Mouse (Mus musculus): ENCODE measurements around the gene Astn2. TPM values are rescaled to one million over a fixed set of nuclear protein-coding genes. Genes with fewer than 3 reads are reported as not detected.

Astn2 gene
- total RNA-seq, 2 experiments from 2014 or later: 0.72 to 0.81 TPM

DNA sequence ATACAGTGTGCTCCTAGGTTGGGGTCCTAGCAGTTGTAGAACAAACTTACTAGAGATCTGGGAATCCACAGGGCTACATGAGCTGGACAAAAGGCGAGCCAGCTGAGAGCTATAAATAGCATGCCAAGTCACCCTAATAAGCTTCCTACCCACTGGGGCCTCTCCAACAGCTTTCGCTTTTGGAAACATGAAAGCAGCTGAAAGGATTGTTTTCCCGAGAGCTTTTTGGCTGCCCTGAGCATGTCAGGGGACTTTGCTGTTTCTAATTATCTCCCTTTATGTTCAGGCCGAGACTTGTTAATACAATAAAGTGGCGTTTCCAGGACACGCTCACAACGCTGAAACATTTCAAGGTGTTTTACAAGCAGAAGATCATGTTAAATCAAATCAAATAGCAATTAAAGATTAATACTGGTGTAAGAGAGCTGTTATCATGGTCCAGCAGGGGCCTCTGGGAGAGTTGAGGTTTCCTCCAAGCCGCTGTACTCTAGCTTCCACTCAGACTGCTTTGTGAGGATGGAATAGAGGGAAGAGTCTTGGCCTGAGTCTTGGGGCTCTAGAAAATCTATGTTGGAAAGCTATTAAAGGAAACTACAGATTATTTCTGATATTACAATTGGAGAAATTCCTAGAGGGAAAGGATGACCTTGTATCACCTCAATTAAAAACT lies 378.9 kb downstream of the Astn2 start:
- intact Hi-C loops (cut with DNase I): loop anchor here (10.0 kb wide), 1 partner anchor 371 kb away; no protein-coding TSS in a partner anchor
- peak; percentile 15 to 27 for DNase-seq

DNA sequence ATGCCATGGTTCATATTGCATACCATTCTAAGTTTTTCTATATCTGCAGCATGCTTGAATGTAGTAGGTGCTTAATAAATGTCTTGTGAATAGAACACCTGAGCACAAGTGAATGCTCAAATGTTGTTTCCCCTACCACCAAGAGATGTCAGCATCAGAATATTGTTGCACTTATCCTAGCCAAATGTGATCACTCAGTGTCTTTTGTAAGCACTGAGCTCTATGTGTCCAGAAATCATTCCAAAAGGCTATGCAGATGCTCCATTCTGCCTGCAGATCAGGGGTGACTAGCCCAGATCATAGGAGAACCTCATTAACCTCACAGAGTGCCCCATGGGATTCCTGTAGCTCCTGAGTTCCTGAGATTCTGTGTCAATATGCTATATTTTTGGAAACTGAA lies 401.5 kb downstream of the Astn2 start:
- no peak for DNase-seq
- intact Hi-C loops (cut with DNase I): loop anchor here (10.0 kb wide), 1 partner anchor 432 kb away; no protein-coding TSS in a partner anchor

DNA sequence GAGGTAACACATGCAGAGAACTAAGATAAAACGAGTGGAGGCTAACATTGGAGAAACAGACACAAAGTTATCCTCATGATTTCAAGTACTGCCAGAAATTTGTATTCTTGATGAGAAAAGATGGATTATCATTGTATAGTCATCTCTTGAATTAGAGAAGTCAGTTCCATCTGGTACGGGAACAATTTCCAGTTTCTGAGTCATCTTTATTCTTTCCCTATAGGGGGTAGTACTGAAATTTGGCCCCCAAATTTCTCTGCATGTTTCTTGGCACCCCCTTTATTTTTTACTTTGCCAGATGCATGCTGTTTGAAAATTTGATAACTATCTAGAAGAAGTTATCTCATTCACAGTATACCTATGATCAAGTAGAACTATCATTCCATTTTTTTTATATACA lies 420.8 kb downstream of the Astn2 start:
- intact Hi-C loops (cut with DNase I): no loop called here
- no peak for DNase-seq

DNA sequence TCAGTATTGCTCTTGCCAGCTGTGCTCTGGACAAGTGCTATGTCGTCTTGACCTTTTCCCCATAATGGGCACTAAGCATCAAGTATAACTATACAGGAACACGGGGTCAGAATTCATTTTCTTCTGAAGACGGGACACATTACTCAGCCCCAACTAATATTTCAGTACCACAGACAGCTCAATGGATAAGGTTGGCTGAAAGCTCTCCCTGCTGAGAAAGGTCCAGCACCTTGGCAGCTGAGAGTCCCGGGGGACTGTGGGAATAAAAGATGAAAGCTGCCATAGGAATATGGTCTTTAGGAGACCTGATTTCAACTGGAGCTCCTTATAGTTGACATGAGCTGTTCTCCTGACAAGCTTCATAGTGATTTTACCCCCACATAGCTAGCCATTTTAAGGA lies 421.5 kb downstream of the Astn2 start:
- intact Hi-C loops (cut with DNase I): no loop called here

DNA sequence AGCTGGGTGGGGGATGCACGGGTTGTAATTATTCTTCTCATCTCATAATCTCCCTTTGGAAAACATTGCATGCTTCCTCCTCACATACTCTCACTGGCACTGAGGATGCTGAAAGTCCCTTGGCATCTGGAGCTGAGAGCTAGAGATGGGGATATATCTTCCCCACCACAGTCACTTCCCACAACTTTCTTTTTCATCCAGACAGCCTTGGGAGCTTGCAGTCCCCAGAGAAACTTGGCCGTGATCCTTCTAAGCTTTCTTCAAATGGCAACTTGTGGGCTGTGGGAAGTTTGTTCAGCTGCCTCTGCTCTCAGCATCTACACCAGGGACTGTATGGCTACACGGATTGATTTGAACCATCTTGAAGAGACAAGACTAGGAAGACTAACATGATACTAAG lies 428.2 kb downstream of the Astn2 start:
- intact Hi-C loops (cut with DNase I): no loop called here
- no peak for DNase-seq

More for the DNA sequence above, 421.5 kb downstream of the Astn2 start:
- DNase-seq: no peak

DNA sequence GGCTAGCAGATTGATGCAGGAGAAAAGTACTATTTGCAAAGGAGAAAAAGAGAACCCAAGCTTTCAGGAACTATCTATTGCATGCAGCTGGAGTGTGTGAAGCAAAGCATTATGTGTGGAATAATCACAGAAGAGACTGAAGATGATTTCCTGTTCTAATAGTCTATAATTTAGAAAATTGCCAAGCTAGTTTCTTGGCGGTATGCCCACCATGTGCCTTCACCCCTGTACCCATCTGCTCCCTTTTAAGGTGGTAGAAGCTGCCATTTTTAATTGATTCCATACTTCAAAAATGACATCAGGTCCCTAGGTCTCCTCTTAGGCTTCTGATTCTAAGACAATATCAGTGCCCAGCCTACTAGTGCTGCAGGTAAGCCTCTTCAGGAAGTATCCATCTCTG lies 432.0 kb downstream of the Astn2 start:
- no peak for DNase-seq
- intact Hi-C loops (cut with DNase I): no loop called here

DNA sequence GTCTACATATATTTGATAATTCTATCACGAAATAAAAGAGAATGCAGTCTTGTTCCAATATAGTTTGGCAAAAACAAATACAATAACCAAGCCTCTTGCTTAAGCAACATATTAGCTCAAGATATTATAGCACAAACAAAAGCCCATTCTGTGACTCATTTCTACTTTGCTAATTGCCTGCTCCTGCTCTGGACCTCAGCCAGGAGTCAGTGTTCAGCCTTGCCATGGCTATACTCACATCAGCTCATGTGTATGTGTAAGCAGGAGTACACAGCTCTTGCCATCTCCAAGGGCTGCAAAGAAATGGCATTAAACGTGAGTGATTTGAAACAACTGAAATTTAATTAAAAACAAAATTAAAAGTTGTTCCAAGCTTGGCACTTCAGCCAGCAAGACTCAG lies 435.1 kb downstream of the Astn2 start:
- intact Hi-C loops (cut with DNase I): no loop called here
- no peak for DNase-seq

DNA sequence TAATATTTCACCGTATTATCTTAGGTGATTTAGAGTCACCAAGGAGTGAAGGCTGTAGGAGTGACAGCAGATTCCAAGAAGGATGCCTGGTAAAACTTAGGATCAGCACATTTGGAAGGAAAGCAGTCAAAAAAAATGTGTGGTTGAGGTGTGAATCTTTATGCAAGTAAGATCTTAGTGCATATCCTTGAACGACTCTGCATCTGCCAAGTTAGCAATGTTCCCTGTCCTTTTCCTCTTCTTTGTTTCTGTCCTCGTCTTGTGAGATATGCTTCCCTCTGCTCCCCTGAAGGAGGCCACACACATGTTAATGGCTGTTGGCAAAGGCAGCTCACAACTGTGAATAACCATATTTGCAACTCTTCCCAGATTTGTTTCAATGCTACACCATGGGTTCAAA lies 439.8 kb downstream of the Astn2 start:
- no peak for DNase-seq
- intact Hi-C loops (cut with DNase I): no loop called here

DNA sequence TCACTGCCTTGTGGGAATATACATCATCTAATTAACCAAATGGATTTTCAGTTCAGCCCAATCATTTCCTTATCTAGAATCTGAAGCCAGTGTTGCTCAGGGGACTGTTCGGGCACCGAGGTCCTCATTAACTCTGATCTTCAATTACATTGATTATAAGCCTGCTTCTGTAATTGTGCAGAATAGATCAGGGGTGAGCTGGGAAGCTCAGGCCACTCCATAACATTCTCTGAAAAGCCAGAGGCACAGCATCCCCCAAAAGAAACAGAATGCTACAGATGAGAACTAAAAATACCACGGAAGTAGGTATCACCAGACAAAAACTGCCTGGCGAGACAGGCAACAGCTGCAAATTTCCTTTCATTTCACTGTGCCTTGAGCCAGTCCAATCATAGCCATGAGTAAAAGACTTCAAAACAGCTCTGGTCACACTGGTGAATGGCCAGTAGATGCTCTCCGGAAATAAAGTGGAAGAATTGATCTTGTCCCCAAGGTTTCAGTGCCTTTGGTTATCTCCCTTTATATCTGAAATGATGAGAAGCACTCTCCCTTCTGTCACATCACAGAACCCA lies 445.1 kb downstream of the Astn2 start:
- intact Hi-C loops (cut with DNase I): no loop called here
- no peak for DNase-seq

DNA sequence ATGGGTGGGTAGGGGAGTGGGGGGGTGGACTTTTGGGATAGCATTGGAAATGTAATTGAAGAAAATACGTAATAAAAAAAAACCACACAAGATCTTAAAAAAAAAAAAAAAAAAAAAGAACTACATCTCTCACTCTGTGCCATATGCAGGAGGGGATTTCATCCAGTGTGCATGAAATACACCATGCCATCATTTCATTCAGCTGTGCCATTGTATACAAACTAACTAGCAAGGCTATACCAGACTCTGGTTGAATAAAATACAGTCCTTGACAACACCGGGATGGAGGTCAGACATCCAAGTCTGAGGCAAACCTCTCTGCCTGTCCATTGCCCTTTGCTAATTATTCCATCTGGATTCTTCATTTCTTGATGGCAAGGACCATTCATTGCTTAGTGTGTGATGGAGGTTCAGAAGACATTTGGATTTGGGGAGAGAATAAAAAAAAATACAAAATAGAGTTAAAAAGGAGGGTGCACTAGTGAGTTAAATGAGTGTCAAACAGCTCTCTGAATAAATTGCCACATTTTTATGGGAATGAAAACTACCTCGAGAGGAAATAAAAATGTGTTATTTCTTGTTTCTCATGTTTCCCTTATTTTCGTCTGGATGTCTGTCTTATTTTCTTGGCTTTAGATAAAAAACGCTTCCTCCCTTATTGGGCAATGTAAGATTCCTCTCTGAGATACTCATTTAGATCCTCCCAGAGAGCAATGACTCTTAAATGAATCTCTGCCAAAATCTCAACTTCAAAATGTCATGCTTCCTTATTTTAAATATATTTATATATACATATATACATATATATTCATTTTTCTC lies 445.8 kb downstream of the Astn2 start:
- DNase-seq: no peak
- intact Hi-C loops (cut with DNase I): no loop called here

DNA sequence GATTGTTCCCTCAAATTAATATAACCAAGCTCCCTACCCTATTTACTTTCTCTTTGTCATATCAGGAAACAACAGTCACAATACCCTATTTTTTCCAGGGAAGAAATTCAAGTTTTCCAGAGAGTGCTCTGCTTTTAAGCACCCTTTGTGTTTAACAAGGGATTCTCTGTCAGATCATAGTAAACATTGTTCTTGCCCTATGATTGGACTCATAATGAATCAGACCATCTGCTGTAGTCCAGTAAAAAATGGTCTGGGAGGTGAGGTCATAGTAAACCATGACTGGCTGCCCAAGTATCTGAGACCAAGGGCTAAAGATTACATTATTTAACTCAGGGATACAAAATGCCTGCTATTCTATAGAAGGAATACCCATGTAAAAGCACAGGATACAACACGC lies 452.5 kb downstream of the Astn2 start:
- DNase-seq: no peak
- intact Hi-C loops (cut with DNase I): no loop called here

DNA sequence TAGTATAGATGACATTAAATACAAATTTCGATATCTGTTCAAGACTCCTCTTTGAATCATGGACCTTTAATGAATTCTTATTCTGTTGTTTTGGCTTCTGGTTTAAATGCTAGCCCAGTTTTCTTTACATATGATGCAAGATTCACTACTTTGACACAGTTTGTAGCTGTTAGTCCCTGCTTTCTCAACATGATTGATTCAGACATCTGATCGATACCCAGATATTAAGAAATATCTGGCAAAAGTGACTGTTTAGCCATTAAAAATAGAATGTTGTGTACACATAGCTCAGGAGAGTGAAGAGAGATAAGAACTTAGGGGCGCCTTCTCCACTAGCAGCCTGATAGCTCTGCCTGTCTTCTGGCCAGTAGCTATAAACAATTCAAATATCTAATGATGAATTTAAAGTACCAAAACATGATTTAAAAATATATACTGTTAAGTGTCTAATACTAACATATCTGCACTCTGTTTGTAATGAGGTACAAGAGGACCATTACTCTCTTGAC lies 457.2 kb downstream of the Astn2 start:
- DNase-seq: no peak
- intact Hi-C loops (cut with DNase I): no loop called here

DNA sequence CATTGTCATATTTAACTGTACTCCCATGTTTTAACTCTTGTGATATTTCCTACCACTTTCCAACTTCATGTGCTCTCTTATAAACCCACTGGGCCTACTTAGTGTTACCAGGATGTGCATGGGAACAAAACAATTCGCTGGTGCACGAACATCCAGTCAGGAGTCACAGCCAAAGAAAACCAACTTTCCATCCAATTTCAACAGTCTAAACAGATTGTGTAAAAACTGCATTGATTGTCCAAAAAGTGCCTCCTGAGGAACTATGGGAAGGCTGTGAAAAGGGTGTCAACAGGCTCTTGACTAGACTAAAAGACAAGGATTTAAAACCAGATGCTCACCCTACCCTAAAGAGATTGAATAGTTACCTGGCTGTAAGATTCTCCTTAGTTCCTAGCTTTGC lies 458.4 kb downstream of the Astn2 start:
- DNase-seq: no peak
- intact Hi-C loops (cut with DNase I): no loop called here

DNA sequence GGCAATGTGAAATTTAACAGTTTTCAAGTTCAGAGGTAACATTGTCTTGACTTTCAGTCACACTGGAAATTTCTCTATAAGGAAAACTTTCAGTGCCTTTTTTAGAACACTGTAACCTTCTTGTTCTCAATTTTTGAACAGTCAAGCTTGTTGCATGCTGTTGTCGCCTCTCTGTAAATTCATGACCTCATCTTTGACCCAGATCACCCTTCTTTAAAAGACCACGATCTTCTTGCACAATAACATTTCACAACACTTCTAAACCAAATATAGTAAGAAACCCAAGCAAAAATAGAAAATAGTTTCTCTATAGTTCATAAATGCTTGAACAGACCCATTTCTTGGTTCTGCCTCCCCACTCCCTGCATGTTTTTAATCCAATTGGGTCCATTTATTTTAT lies 473.5 kb downstream of the Astn2 start:
- intact Hi-C loops (cut with DNase I): no loop called here
- no peak for DNase-seq

DNA sequence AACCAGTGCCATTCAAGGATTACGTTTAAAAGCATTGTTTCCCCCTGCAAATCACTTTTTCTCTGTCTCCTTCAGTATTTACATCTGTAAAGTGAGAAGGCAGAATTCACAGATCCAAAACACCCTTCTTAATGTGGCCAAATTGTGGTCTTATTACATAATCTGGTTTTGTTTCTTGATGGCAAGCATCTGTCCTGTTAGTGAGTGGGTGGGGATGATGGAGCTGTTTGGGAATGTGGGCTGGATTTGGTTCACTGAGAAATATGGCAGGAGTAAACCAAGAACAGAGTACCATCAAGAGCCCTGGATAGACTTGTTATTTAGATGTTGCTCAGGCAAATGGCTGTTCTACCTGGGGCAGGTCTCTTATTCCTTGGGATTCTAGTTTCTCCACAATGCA lies 484.1 kb downstream of the Astn2 start:
- intact Hi-C loops (cut with DNase I): no loop called here
- no peak for DNase-seq

DNA sequence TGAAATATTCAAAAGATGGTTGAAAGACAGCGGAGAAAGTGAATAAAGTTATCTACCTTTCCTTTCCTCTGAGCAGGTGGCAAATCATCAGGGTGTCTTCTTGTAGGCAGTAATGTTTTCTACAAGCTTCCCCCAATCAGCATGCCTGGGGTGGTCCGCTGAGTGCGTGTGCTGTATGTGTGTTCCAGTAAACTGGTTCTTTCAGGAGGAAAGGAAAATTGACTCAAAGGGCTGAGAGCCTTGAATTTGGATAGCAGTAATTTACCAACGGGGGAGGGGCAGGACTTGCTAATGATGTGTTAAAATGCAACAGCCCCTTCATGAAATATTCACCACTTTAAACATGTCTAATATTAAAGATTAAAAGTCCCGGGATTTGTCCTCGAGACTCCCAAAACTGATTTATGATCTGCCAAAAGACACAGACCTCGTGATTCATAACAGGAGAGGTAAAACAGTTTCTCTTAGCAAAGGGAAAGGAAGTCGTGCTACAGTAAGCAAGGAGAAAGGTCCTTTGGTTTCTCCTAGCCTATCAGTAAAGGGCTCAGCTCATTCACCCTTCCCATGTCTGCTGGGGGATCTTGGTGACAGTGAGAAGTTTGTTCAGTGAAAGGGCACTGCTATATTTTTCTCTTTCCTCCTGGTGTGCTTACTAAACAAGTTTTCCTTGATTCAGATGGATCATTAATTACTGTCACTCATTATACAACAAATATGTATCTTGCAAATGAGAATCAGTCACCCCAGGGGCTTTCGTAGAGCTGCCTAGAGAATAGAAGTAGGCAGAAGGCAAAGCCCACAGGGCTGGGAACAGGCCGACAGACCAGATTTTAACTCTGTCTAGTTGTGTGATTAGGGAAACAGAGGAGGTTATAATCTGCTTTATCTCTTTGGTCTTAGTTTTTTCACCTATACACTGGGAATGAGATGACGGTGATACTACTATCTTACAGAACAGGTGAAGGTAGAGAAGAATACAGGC lies 488.1 kb downstream of the Astn2 start:
- intact Hi-C loops (cut with DNase I): no loop called here

DNA sequence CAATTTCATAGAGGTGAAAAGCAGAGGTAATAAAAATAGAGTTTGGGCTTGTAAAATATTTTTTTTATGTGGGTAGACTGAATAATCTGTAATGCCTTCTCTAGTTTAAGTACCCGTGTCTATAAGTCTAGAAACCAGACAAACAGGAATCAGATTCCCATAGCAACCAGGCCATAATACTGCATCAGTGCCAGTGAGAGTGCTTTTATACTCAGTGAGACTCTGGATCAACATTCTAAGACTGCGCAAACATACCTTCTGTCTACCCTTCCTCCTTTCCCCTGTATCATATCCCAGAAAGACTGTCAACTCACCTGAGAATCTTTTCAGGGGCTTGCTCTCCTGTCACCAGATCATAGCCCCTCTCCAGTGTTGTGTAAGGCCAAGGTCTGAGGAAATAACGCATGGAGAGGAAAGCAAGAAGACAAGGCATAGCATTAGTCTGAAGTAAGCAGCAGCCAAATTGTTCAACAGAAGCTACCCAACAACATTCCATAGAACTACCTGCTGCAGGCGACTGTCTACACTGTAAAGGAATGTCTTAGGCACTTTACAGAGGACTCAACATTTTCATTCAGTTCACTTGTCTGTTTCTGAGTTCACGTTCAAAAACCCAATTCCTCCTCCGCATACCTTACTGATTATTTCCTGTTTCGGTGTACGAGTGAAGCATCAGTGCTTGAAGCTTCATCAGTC lies 492.0 kb downstream of the Astn2 start:
- intact Hi-C loops (cut with DNase I): no loop called here
- no peak for DNase-seq

More for the DNA sequence above, 488.1 kb downstream of the Astn2 start:
- DNase-seq: no peak

DNA sequence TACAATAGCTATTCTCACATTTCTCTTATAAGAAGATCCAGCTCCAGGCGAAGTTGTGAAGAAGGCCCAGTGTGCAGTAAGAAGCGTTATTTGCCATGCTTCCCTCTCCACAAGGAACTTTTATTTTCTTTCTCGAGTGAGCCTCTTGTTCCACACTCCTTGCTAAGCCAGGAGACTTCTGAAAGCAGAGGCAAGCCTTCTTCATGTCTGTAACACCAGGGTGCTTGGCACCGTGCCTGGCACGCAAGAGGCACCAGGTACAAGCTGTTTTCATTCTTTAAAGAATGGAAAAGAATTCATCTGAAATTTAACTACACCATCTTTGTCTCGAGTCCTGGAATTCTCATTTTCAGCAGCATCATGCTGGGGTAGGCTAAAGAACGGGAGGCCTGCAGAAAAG lies 496.8 kb downstream of the Astn2 start:
- intact Hi-C loops (cut with DNase I): no loop called here
- no peak for DNase-seq

DNA sequence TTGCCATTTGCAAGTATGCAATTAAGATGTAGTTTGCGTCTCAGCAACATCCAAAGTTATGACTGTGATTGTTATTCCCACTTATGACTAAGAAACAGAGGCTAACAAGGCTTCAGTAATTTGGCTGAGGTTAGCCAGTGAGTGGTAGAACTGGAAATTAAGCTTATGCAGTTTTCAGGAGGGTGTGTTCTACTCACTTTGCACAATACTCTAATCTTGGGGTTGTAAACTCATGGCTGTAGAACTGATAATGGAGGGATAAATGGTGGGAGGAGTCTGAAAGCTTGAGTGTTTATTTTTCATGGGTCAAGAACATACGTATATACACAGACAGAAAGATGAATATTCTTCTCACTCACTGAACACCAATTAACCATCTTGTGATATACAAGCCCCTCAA lies 499.4 kb downstream of the Astn2 start:
- DNase-seq: no peak
- intact Hi-C loops (cut with DNase I): no loop called here
